Mouse (Mus musculus): Measurements from ENCODE around the gene Kctd8. TPM values are rescaled to one million over a fixed set of nuclear protein-coding genes. Genes with fewer than 3 reads are reported as not detected.

The Kctd8 gene
- 25.4 and 28.1 TPM in 2 replicates for polyA plus RNA-seq (2014; fragmentation: Nextera tagmentation; extraction: Ambion mirVana)

GRCm38 (mm10) chr5:69340919-69341801 lies at the start of gene Kctd8:
TSS of gene Kctd8 (minus strand) at chr5:69341679.
- ATAC-seq (ENCODE audit: low FRiP score): peak; percentile 94
- DNase-seq (ENCODE audit: low spot score): peak; percentile 79
- Histone ChIP-seq H3K9ac (peak within 1 kb of the TSS; percentile 78), H3K4me2 (replicated peaks) (peak within 1 kb of the TSS; percentile 83), H3K27ac (peak within 1 kb of the TSS; percentile 77), H3K9me3 (ENCODE audit: control insufficient read depth, low read length) (no peaks in the 10 kb centered on the region), H3K27me3 (ENCODE audit: control insufficient read depth, insufficient read depth, low read length) (0 out of 2 replicates have a peak, but pooled peaks cover 4% of the 10 kb centered on the region), H3K36me3 (replicated peaks; ENCODE audit: control insufficient read depth, insufficient read depth) (no peaks in the 10 kb centered on the region), H3K4me1 (replicated peaks; ENCODE audit: control insufficient read depth, insufficient read depth, low read length) (0 out of 2 replicates have a peak, but pooled peaks cover 4% of the 10 kb centered on the region), H3K4me3 (replicated peaks; ENCODE audit: low read length) (peak within 1 kb of the TSS; percentile 73)
- WGBS: under 1% methylated on average over 84 of the region's 87 CpGs

DNA sequence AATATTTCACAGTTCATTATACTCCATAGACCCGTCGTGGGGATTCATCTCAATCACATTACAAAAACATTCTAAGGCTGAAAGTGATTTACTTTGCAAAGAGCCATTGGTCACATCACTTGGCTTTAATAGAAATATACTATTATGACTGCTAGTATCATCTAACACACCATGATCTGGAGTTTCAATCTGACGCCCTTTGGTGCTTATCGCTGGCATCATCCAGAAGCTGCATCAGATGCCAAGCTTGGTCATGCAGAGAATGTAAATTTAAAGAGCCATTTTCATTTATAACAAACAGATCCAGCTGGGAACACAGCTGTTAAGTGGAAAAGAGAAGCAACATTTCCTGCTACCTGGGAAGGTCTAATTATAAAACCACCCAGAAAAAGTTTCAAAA lies 37.6 kb upstream of the Kctd8 start:
- WGBS: 78% methylated on average over 4 of the region's 4 CpGs

GRCm38 (mm10) chr5:69350596-69350995 lies 9.1 kb upstream of the Kctd8 start:
- H3K9ac ChIP-seq: no peak overlapping the region
- no peaks in the 10 kb centered on the region for H3K9me3 ChIP-seq (ENCODE audit: control insufficient read depth, low read length)
- H3K36me3 ChIP-seq (replicated peaks; ENCODE audit: control insufficient read depth, insufficient read depth): no peaks in the 10 kb centered on the region
- DNase-seq (ENCODE audit: low spot score) (no peak), ATAC-seq (ENCODE audit: low FRiP score) (no peak)
- WGBS: 78% methylated on average over 3 of the region's 3 CpGs
- no peak overlapping the region for H3K4me2 ChIP-seq (replicated peaks)
- no peak overlapping the region for H3K4me3 ChIP-seq (replicated peaks; ENCODE audit: low read length)
- no peaks in the 10 kb centered on the region for H3K4me1 ChIP-seq (replicated peaks; ENCODE audit: control insufficient read depth, insufficient read depth, low read length)
- H3K27me3 ChIP-seq (ENCODE audit: control insufficient read depth, insufficient read depth, low read length): no peaks in the 10 kb centered on the region
- H3K27ac ChIP-seq: no peak overlapping the region

More for the DNA sequence above, 37.6 kb upstream of the Kctd8 start:
- Histone ChIP-seq H3K36me3 (replicated peaks; ENCODE audit: control insufficient read depth, insufficient read depth) (no peaks in the 10 kb centered on the region), H3K4me2 (replicated peaks) (no peak overlapping the region), H3K4me1 (replicated peaks; ENCODE audit: control insufficient read depth, insufficient read depth, low read length) (no peaks in the 10 kb centered on the region), H3K27me3 (ENCODE audit: control insufficient read depth, insufficient read depth, low read length) (no peaks in the 10 kb centered on the region), H3K9me3 (ENCODE audit: control insufficient read depth, low read length) (no peaks in the 10 kb centered on the region), H3K9ac (no peak overlapping the region), H3K27ac (no peak overlapping the region), H3K4me3 (replicated peaks; ENCODE audit: low read length) (no peak overlapping the region)
- DNase-seq (ENCODE audit: low spot score): peak; percentile 26
- ATAC-seq (ENCODE audit: low FRiP score): no peak

- peak overlapping the region; percentile 83 for H3K4me2 ChIP-seq (replicated peaks)
- ATAC-seq (ENCODE audit: low FRiP score): peak; percentile 58
- 0 out of 2 replicates have a peak, but pooled peaks cover 4% of the 10 kb centered on the region for H3K27me3 ChIP-seq (ENCODE audit: control insufficient read depth, insufficient read depth, low read length)
- H3K27ac ChIP-seq: peak overlapping the region; percentile 77
- 0 out of 2 replicates have a peak, but pooled peaks cover 4% of the 10 kb centered on the region for H3K4me1 ChIP-seq (replicated peaks; ENCODE audit: control insufficient read depth, insufficient read depth, low read length)
- 1% methylated on average over 44 of the region's 44 CpGs for WGBS
- H3K9me3 ChIP-seq (ENCODE audit: control insufficient read depth, low read length): no peaks in the 10 kb centered on the region
- DNase-seq (ENCODE audit: low spot score): peak; percentile 73
- H3K36me3 ChIP-seq (replicated peaks; ENCODE audit: control insufficient read depth, insufficient read depth): no peaks in the 10 kb centered on the region
- peak overlapping the region; percentile 73 for H3K4me3 ChIP-seq (replicated peaks; ENCODE audit: low read length)
- H3K9ac ChIP-seq: peak overlapping the region; percentile 78
Measured at GRCm38 (mm10) chr5:69340102-69340918, 1.2 kb downstream of the Kctd8 start.

DNA sequence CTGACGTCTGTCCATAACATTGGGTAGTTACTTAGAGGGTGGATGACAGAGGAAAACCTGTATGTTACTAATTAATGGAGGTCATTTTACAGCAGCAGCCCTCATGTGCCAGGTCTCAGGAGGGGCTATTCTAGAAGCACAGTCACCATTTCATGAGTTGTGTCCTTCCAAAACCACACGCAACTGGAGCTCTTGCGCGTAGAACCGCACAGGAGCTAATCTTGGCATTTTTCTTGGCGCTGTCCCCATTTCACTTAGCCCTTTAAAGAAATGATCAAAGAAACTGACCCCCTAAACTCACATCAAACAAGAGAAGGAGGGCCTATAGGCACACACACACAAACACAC lies 1.9 kb downstream of the Kctd8 start:
- 74% methylated on average over 6 of the region's 6 CpGs for WGBS
- Histone ChIP-seq H3K9ac (peak overlapping the region; percentile 78; the same call in 1 of the 2 replicates), H3K36me3 (replicated peaks; ENCODE audit: control insufficient read depth, insufficient read depth) (no peaks in the 10 kb centered on the region), H3K4me2 (replicated peaks) (peak overlapping the region; percentile 83), H3K9me3 (ENCODE audit: control insufficient read depth, low read length) (no peaks in the 10 kb centered on the region), H3K27ac (no peak overlapping the region; the same call in 1 of the 2 replicates), H3K27me3 (ENCODE audit: control insufficient read depth, insufficient read depth, low read length) (0 out of 2 replicates have a peak, but pooled peaks cover 4% of the 10 kb centered on the region), H3K4me3 (replicated peaks; ENCODE audit: low read length) (peak overlapping the region; percentile 73), H3K4me1 (replicated peaks; ENCODE audit: control insufficient read depth, insufficient read depth, low read length) (0 out of 2 replicates have a peak, but pooled peaks cover 4% of the 10 kb centered on the region)
- ATAC-seq (ENCODE audit: low FRiP score): no peak
- no peak for DNase-seq (ENCODE audit: low spot score)

DNA sequence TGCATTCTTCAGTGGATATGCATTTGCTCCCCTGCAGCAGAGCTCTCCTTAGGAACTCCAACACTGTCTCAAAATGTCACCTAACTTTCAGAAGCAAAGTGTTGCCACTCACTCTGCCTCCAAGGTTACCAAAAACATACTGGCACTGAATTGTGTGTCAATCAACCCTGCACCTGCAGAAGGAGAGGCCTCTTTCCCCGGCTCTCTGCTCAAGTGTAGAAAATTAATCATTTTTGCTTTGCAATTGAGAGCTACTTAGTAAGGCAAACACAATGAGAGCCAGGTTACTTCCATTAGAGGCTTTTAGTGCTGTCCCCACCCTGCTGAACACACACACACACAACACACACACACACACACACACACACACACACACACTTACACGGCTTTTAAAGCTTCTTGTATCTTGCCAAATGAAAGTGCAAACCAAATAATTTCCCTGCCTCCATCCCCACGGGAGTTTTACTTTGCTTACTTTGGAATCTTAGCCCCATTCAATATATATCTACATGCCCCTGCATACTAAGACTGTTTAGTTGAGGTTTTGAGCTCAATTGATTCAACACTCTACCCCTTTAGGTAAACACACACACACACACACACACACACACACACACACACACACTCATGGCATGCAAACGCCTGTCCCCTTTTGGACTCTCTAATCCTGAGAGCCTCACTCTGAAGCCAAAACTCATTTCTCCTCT lies 2.4 kb downstream of the Kctd8 start:
- Histone ChIP-seq H3K4me3 (replicated peaks; ENCODE audit: low read length) (peak overlapping the region; percentile 73), H3K36me3 (replicated peaks; ENCODE audit: control insufficient read depth, insufficient read depth) (no peaks in the 10 kb centered on the region), H3K4me1 (replicated peaks; ENCODE audit: control insufficient read depth, insufficient read depth, low read length) (0 out of 2 replicates have a peak, but pooled peaks cover 4% of the 10 kb centered on the region), H3K4me2 (replicated peaks) (peak overlapping the region; percentile 83), H3K27me3 (ENCODE audit: control insufficient read depth, insufficient read depth, low read length) (0 out of 2 replicates have a peak, but pooled peaks cover 4% of the 10 kb centered on the region), H3K9me3 (ENCODE audit: control insufficient read depth, low read length) (no peaks in the 10 kb centered on the region), H3K9ac (peak overlapping the region; percentile 78; the same call in 1 of the 2 replicates), H3K27ac (no peak overlapping the region; the same call in 1 of the 2 replicates)
- no peak for ATAC-seq (ENCODE audit: low FRiP score)
- WGBS: 43% methylated on average over 4 of the region's 4 CpGs
- no peak for DNase-seq (ENCODE audit: low spot score)

GRCm38 (mm10) chr5:69327561-69327960 lies 13.9 kb downstream of the Kctd8 start:
- ATAC-seq (ENCODE audit: low FRiP score): no peak
- Histone ChIP-seq H3K4me2 (replicated peaks) (no peak overlapping the region), H3K4me3 (replicated peaks; ENCODE audit: low read length) (no peak overlapping the region), H3K9me3 (ENCODE audit: control insufficient read depth, low read length) (no peaks in the 10 kb centered on the region), H3K27me3 (ENCODE audit: control insufficient read depth, insufficient read depth, low read length) (no peaks in the 10 kb centered on the region), H3K9ac (no peak overlapping the region), H3K27ac (no peak overlapping the region), H3K36me3 (replicated peaks; ENCODE audit: control insufficient read depth, insufficient read depth) (no peaks in the 10 kb centered on the region), H3K4me1 (replicated peaks; ENCODE audit: control insufficient read depth, insufficient read depth, low read length) (peaks cover 6% of the 10 kb centered on the region; the same call in 1 of the 2 replicates)
- no peak for DNase-seq (ENCODE audit: low spot score)
- 70% methylated on average over 4 of the region's 4 CpGs for WGBS

- no peak for ATAC-seq (ENCODE audit: low FRiP score)
- Histone ChIP-seq H3K27me3 (ENCODE audit: control insufficient read depth, insufficient read depth, low read length) (no peaks in the 10 kb centered on the region), H3K36me3 (replicated peaks; ENCODE audit: control insufficient read depth, insufficient read depth) (no peaks in the 10 kb centered on the region), H3K27ac (no peak overlapping the region), H3K4me2 (replicated peaks) (no peak overlapping the region), H3K4me3 (replicated peaks; ENCODE audit: low read length) (no peak overlapping the region), H3K9me3 (ENCODE audit: control insufficient read depth, low read length) (no peaks in the 10 kb centered on the region), H3K4me1 (replicated peaks; ENCODE audit: control insufficient read depth, insufficient read depth, low read length) (peaks cover 6% of the 10 kb centered on the region; the same call in 1 of the 2 replicates), H3K9ac (no peak overlapping the region)
- no peak for DNase-seq (ENCODE audit: low spot score)
- 30% methylated on average over 12 of the region's 12 CpGs for WGBS
Measured at GRCm38 (mm10) chr5:69324566-69325230, 16.8 kb downstream of the Kctd8 start.
